Mouse (Mus musculus): ENCODE results near the gene Eif2b4.

DNA sequence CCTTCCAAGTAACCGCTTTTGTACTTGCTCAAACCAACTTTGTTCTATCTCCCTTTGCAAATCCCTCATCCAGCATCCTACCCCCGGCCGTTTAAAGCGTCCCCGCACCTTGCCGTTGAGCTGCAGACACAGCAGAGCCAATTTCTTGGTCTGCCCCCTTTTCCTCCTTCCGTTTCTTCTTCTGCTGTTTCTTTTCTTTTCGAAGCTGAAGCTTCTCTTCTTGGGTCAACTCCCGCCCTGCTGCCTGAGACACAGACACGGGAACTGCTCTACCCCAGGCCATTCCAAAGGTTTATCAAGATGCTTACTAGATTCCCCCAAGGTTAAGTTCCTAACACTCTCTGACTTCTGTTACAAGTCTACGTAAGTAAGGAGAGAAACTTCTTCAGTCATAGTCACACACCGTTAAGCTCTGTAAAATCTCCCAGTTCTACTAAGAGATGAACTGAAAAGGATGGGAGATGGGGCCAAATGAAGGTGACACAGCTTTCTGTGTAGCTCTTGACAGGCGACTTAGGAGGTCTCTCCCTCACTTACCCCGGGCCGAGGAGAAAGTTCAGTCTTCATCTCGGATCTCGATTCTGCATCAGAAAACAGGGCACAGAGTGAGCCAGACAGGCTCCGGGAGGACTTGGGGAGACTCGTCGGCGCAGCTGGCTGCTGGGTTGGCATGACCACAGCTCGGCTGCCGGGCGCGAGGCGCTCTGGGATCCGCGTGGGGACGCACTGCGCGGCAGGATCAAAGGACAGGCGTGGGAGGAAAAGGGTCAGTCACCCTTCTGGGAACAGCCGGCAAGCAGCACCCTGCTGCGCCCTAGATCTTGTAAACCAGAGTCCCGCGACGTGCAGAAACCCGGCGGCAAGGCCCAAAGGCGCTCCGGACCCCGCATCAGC lies 938 bp downstream of the Eif2b4 start:
- TF ChIP-seq CTCF (IDR thresholded peaks at IDR 0.05; ENCODE audit: borderline replicate concordance, insufficient read depth, low read depth, low read length) (no peak), POLR2A (IDR thresholded peaks at IDR 0.05; ENCODE audit: borderline replicate concordance, insufficient read depth, low read length) (no peak)

All from cerebellum, adult 2 months (tissue).